Mouse (Mus musculus) heart, postnatal 14 days (tissue): Measurements from ENCODE around the gene Dlg3. TPM values are rescaled to one million over a fixed set of nuclear protein-coding genes. Genes with fewer than 3 reads are reported as not detected.

Source experiments
- DNase-seq, 2 experiments: peaks; one replicate each; pipeline ENCODE4 v3.0.0; 2021 to 2022
- intact Hi-C: fragments of 180-260 bp; cut with DNase I; formaldehyde crosslinking; loops from one replicate; pipeline ENCODE4 v1.15.1; 2025
- total RNA-seq, 2 experiments: library from RNA; stranded (reverse); gene quantifications; 2 replicates each; pipeline ENCODE4 v1.2.3; 2021

Dlg3 gene
- total RNA-seq, 2 experiments from 2014 or later = 3.1 to 4.8 TPM

DNA sequence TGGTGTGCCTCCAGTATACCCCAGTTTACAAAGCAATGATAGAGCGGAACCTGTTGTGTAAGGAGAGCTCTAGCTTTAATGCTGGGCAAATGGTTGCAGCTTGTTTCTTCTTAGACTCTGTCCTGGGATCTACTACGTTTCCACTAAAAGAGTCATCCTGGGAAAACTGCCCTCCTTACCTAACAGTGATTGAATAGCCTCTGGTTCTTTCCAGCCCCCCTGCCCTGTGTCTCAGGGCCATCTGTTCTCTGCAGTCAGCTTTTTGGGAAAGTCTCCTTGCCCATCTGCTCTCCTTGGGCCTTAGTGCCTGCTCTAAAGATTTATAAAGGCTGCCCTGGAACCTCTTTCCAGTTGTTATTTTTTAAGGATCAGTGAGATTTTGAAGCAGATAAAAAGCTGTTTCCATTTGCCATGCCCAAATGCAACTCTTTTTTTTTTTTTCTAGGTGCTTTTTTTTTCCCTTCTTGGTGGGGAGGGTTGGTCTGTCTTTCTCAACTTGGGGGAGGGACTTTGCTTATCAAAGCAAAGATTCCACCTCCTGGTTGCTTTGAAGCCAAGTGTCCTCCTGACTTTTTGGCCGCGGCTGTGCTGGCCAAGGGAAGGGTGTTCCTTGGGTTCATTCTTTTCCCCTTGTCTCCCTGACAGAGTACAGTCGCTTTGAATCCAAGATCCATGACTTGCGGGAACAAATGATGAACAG, 28.7 kb downstream of the Dlg3 start:
- no peak for DNase-seq
- intact Hi-C loops = no loop called here

DNA sequence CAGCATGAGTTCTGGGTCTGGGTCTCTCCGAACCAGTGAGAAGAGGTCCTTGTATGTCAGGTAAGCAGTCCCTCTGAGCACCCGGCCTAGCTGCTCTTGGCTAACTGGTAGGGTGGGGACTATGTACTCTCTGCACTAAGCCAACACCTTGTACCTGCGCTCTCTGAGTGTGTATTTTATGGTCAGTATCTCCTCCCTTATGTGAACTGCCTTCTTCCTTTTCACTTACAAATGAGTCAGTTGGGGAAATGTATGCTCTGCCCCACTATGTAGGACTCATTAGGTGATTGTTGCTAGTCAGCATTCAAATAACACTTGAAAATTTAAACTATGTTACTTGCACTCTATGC, 29.2 kb downstream of the Dlg3 start:
- intact Hi-C loops = no loop called here
- no peak for DNase-seq

DNA sequence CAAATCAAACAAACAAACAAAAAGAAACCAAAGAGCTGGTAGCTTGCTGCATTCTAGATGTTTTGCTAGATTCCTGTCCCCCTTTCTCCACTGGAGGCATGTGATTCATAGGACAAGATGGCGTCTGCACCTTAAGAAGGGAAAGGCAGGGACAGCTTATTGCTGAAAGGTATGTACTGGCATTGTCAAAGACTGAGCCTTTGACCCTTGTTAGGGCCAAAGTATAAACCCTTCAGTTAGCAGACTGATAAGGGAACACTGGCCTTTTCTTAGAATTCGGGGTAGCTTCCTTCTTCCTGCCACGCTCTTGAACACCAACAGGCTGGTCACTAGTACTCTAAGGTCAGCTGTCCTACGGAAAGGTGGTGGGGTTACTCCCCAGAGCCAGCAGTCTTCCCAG, 29.8 kb downstream of the Dlg3 start:
- intact Hi-C loops = no loop called here

DNA sequence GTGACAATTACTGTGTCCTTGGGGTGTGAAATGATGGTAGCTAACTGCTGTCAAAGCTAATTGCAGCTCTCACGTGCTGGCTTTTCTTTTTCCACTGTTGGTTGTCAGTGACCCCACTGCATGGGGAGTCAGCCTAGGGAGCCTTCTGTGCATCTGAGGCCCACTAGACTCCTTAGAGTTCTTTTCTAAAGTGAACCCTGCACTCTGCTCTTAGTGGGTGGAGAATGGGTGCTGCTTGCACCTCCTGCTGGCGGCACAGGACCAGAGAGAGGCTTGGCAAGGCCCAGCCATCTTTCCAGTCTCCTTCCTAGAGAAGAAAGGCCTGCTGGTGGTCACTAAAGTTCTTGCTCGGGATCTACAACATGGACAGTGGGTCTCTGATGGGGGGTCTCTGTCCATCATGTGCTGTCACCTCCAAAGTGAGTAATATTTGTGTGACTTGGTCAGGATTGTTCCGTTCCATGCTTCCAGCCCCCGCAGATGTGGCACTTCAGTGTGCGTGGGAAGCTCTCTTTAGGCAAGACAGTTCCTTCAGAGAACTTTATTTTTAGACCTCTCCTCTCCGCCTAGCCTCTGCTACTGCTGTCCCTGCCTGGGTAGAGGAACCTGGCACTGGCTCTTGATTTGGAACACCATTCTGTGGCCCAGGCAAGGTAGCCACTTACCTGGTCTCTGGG, 30.5 kb downstream of the Dlg3 start:
- intact Hi-C loops = no loop called here
- DNase-seq = no peak

More for the DNA sequence above, 29.8 kb downstream of the Dlg3 start:
- no peak for DNase-seq

DNA sequence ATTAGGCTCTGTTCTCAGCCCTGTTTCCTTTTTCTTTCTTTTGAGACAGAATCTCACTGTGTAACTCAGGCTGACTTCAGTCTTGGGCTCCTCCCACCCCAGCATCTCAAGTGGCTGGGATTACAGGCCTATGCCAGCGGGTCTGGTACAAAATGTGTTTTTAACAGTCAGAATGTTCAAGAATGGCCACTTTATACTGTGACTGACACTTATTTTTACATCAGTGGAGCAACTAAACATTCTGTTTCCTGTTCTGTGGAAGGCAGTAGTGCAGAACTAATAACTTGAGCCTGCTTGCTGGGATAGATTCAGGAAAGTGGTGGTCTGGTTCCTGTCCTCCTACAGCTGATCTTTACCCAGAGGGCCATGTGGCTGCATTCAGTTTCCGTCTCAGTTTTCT, 33.1 kb downstream of the Dlg3 start:
- no peak for DNase-seq
- intact Hi-C loops = no loop called here

DNA sequence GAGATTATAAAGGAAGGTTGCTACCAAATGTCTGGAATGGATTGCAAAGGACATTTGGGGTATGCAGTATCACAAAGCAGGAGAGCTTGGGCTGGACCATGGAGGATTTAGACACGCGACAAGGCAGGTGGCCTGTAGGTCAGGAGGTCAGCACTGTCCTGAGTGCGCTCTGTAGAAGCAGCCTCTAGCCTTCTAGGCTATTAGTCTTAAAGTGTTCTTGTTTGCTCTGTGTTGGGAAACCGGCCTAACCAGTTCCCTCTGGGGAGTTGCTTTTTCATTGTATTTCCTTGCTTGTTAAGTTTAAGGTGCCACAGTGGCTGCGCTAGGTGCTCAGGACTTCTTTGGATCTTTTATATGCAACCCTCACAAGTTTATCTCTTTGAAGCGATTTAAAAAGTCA, 34.5 kb downstream of the Dlg3 start:
- intact Hi-C loops = no loop called here
- DNase-seq = no peak

DNA sequence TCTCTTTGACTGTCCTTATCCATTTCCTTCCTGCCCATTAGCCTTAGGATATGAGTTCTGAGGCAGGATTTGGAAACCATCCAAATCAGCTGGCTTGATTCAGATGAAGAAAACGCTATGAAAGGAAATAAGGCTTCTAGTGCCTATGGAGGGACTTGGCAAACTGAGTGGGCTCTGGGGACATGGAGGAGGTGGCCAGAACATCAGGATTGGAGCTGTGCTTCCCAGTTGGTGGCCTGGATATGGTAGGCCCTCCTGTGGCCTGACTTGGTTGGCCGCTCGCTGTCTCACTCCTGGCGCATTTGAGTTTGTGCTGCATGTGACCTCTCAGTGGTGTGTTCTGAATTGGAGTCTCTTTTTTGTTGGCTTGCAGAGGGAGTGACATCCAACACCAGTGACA, 43.6 kb downstream of the Dlg3 start:
- DNase-seq = no peak
- intact Hi-C loops = no loop called here

DNA sequence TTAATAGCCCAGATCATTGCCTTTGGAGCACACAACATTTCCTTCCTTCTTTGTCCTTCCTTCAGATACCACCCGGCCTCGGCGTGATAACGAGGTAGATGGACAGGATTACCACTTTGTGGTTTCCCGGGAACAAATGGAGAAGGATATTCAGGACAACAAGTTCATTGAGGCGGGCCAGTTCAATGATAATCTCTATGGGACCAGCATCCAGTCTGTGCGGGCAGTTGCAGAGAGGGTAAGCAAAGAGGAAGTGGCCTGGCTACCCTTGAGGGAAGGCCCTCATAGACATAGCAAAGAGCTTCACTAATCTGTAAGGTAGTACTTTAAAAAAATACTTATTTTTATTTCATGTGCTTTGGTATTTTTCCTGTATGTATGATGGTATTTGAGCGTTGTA, 46.6 kb downstream of the Dlg3 start:
- intact Hi-C loops = no loop called here
- no peak for DNase-seq

DNA sequence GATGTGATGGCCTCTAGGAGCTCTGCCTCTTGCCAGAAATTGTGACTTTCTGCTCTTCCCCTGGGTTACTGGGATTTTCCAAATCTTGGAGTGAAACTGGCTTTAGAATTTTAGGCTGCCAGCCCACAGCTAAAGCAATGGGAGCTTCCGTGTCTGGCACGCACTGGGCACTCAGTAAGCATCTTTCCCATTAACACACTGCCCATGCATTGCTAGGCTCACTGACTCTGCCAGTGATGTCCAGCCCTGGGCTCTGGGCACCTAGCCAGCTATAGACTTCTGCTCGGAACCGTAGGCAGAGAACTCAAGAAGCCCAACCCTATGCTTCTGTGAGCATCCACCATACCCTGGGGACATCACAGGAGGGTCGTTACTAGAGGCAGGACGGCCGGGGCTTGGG, 48.2 kb downstream of the Dlg3 start:
- intact Hi-C loops = no loop called here
- no peak for DNase-seq

DNA sequence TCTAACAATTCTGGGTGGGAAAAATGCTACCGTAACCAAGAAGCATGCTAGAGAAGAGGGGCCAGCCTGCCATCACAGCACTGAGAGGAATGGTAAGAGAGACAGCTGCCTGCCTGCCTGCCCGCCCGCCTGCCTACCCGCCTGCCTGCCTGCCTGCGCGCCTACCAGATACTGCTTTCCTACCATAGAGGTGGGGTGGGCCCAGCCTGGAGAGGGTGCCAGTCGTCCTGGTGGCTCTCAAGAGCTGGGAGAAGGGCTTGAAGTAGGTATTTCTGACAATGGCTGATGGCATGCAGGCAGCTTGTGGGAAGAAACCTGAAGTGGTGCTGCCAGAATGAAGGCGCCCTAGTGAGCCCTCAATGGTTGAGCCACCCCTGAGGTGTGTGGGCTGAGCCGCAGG, 51.2 kb downstream of the Dlg3 start:
- DNase-seq = no peak
- intact Hi-C loops = no loop called here

DNA sequence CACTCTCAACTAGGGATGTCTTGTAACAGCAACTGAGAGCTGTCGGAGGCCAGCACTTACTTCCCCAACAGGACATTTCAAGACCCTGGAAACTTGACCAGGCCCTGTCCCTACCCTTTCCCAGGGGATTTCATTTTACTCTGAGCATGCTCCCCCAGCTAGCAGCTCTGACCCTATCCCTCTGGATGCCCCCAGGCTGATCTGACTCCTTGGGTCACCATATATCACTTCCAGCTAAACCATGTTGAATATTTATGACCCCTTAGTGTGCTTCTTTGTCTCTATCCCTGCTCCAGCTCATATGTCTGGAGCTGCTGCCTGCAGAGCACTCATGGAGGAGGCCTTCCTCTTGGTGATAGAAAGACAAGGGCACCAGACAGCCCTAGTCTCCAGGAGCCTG, 53.6 kb downstream of the Dlg3 start:
- intact Hi-C loops = no loop called here
- no peak for DNase-seq

DNA sequence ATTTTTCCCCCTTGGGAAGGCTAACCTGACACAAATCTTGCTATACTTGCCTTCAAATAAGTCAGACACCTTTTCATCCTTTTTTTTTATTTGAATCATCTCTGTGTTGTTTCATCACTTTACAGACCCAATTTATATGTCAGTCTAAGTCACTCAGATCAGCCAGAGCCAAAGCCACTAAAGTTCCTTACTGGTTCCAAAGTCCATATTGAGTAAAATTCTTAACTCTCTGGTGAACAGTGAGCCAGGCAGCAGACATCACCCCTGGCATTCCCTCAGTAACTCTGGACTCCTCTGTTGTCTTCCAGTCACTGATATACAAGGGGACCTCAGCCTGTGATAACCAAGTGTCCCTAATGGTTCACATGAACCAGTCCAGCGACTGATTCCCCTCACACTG, 58.0 kb downstream of the Dlg3 start:
- intact Hi-C loops = no loop called here
- no peak for DNase-seq

DNA sequence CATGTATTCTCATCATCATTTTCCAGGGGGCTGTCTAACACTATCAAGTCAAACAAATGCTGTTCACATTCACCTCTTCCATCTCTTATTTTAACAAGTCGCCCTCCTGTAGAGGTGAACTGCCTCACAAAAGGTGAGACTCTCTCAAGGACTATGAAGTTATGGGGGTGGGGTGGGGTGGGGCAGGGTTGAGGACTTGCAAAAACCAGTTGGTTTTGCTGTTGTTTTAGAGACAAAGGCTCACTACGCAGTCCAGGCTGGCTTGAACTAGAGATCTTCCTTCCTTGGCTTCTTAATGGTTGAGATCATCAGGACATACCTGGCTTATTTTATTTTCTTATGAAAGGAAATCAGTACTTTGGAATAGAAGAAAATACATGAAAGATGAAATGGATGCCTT, 65.3 kb downstream of the Dlg3 start:
- intact Hi-C loops = no loop called here
- DNase-seq = no peak

DNA sequence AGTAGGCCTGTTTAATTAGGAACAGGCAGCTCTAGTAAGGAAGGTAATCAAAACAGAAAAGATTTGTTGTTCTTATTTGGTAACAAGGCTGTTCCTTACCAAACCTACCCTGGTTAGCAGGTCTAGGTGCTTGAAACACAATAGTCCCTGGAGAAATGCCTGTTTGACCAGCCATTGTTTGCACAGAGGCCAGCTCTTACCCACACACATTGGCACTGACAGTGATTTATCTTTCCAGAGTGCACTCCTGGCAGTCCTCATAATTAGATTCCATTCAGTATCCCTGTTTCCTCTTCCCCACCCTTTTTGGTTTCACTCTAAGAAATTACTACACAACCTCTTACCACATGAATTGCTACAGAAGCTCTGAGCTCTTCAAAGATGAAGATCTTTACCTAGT, 71.7 kb downstream of the Dlg3 start:
- DNase-seq = no peak
- intact Hi-C loops = no loop called here

Other genes starting within 250 kb of the Dlg3 start
- gene Dgat2l6, start 242.9 kb upstream of the Dlg3 start, total RNA-seq = not detected
- gene Awat1, start 195.5 kb upstream of the Dlg3 start, total RNA-seq = not detected
- not detected for gene P2ry4, start 172.9 kb upstream of the Dlg3 start, total RNA-seq
- gene Arr3, start 162.2 kb upstream of the Dlg3 start, total RNA-seq = not detected
- 1 to 10 TPM; 1.9 to 3.5 TPM for gene Kif4, start 142.0 kb upstream of the Dlg3 start, total RNA-seq
- gene Pdzd11, start 141.2 kb upstream of the Dlg3 start, total RNA-seq = 10 to 100 TPM; 29.1 to 31.6 TPM
- under 1 TPM; 0.46 to 0.81 TPM for gene Gdpd2, start 37.8 kb upstream of the Dlg3 start, total RNA-seq